Mouse (Mus musculus): ENCODE measurements around the gene Tekt3. TPM values are rescaled to one million over a fixed set of nuclear protein-coding genes. Genes with fewer than 3 reads are reported as not detected.

Gene Tekt3
- not detected in 2 replicates for polyA plus RNA-seq (2012; ENCODE audit: insufficient read depth, insufficient read length, missing spikeins)

- Histone ChIP-seq H3K4me3 (ENCODE audit: insufficient read depth, low read depth, low read length) (no peak within 1 kb of the TSS), H3K4me1 (ENCODE audit: control insufficient read depth, insufficient read depth, insufficient read length, low read length) (peaks cover 2% of the 10 kb centered on the region; the same call in 1 of the 2 replicates)
These were observed at the start of gene Tekt3 for GRCm38 (mm10) chr11:63061446-63061845. Tekt3 (plus strand) TSS chr11:63061654.

GRCm38 (mm10) chr11:63017327-63018082 lies 43.9 kb upstream of the Tekt3 start:
- Histone ChIP-seq H3K4me3 (ENCODE audit: insufficient read depth, low read depth, low read length) (no peak overlapping the region), H3K4me1 (ENCODE audit: control insufficient read depth, insufficient read depth, insufficient read length, low read length) (no peaks in the 10 kb centered on the region), H3K27ac (replicated peaks; ENCODE audit: low read depth, low read length) (no peak overlapping the region)

More at GRCm38 (mm10) chr11:63061446-63061845, at the start of gene Tekt3:
- H3K27ac ChIP-seq (replicated peaks; ENCODE audit: low read depth, low read length): no peak within 1 kb of the TSS

GRCm38 (mm10) chr11:63018083-63018622 lies 43.3 kb upstream of the Tekt3 start:
- Histone ChIP-seq H3K4me3 (ENCODE audit: insufficient read depth, low read depth, low read length) (no peak overlapping the region), H3K27ac (replicated peaks; ENCODE audit: low read depth, low read length) (no peak overlapping the region), H3K4me1 (ENCODE audit: control insufficient read depth, insufficient read depth, insufficient read length, low read length) (no peaks in the 10 kb centered on the region)

GRCm38 (mm10) chr11:63020633-63021032 lies 40.8 kb upstream of the Tekt3 start:
- no peaks in the 10 kb centered on the region for H3K4me1 ChIP-seq (ENCODE audit: control insufficient read depth, insufficient read depth, insufficient read length, low read length)
- peak overlapping the region; percentile 61 for H3K27ac ChIP-seq (replicated peaks; ENCODE audit: low read depth, low read length)
- no peak overlapping the region for H3K4me3 ChIP-seq (ENCODE audit: insufficient read depth, low read depth, low read length)

- Histone ChIP-seq H3K4me1 (ENCODE audit: control insufficient read depth, insufficient read depth, insufficient read length, low read length) (no peaks in the 10 kb centered on the region), H3K27ac (replicated peaks; ENCODE audit: low read depth, low read length) (peak overlapping the region; percentile 25; the same call in 1 of the 2 replicates), H3K4me3 (ENCODE audit: insufficient read depth, low read depth, low read length) (no peak overlapping the region)
These were observed 40.2 kb upstream of the Tekt3 start for GRCm38 (mm10) chr11:63021141-63021806.

- Histone ChIP-seq H3K27ac (replicated peaks; ENCODE audit: low read depth, low read length) (no peak overlapping the region), H3K4me1 (ENCODE audit: control insufficient read depth, insufficient read depth, insufficient read length, low read length) (no peaks in the 10 kb centered on the region), H3K4me3 (ENCODE audit: insufficient read depth, low read depth, low read length) (no peak overlapping the region)
These were observed 38.0 kb upstream of the Tekt3 start for GRCm38 (mm10) chr11:63023461-63023860.

GRCm38 (mm10) chr11:63024136-63024535 lies 37.3 kb upstream of the Tekt3 start:
- H3K27ac ChIP-seq (replicated peaks; ENCODE audit: low read depth, low read length): no peak overlapping the region
- H3K4me3 ChIP-seq (ENCODE audit: insufficient read depth, low read depth, low read length): no peak overlapping the region
- H3K4me1 ChIP-seq (ENCODE audit: control insufficient read depth, insufficient read depth, insufficient read length, low read length): no peaks in the 10 kb centered on the region

- H3K4me1 ChIP-seq (ENCODE audit: control insufficient read depth, insufficient read depth, insufficient read length, low read length): no peaks in the 10 kb centered on the region
- H3K27ac ChIP-seq (replicated peaks; ENCODE audit: low read depth, low read length): no peak overlapping the region
- no peak overlapping the region for H3K4me3 ChIP-seq (ENCODE audit: insufficient read depth, low read depth, low read length)
These were observed 36.0 kb upstream of the Tekt3 start for GRCm38 (mm10) chr11:63025476-63025875.

GRCm38 (mm10) chr11:63026651-63027141 lies 34.8 kb upstream of the Tekt3 start:
- Histone ChIP-seq H3K4me1 (ENCODE audit: control insufficient read depth, insufficient read depth, insufficient read length, low read length) (no peaks in the 10 kb centered on the region), H3K4me3 (ENCODE audit: insufficient read depth, low read depth, low read length) (no peak overlapping the region), H3K27ac (replicated peaks; ENCODE audit: low read depth, low read length) (0 out of 2 replicates have a peak overlapping the region, but pooled peaks have one; percentile 38)

- H3K4me1 ChIP-seq (ENCODE audit: control insufficient read depth, insufficient read depth, insufficient read length, low read length): no peaks in the 10 kb centered on the region
- H3K27ac ChIP-seq (replicated peaks; ENCODE audit: low read depth, low read length): no peak overlapping the region
- no peak overlapping the region for H3K4me3 ChIP-seq (ENCODE audit: insufficient read depth, low read depth, low read length)
These were observed 33.3 kb upstream of the Tekt3 start for GRCm38 (mm10) chr11:63028131-63028530.

GRCm38 (mm10) chr11:63029148-63029714 lies 32.2 kb upstream of the Tekt3 start:
- Histone ChIP-seq H3K4me1 (ENCODE audit: control insufficient read depth, insufficient read depth, insufficient read length, low read length) (no peaks in the 10 kb centered on the region), H3K4me3 (ENCODE audit: insufficient read depth, low read depth, low read length) (no peak overlapping the region), H3K27ac (replicated peaks; ENCODE audit: low read depth, low read length) (no peak overlapping the region)

- no peak overlapping the region for H3K27ac ChIP-seq (replicated peaks; ENCODE audit: low read depth, low read length)
These were observed 31.7 kb upstream of the Tekt3 start for GRCm38 (mm10) chr11:63029721-63030120.

GRCm38 (mm10) chr11:63035420-63036211 lies 25.8 kb upstream of the Tekt3 start:
- H3K27ac ChIP-seq (replicated peaks; ENCODE audit: low read depth, low read length): no peak overlapping the region
- no peaks in the 10 kb centered on the region for H3K4me1 ChIP-seq (ENCODE audit: control insufficient read depth, insufficient read depth, insufficient read length, low read length)
- no peak overlapping the region for H3K4me3 ChIP-seq (ENCODE audit: insufficient read depth, low read depth, low read length)

More at GRCm38 (mm10) chr11:63029721-63030120, 31.7 kb upstream of the Tekt3 start:
- no peaks in the 10 kb centered on the region for H3K4me1 ChIP-seq (ENCODE audit: control insufficient read depth, insufficient read depth, insufficient read length, low read length)
- no peak overlapping the region for H3K4me3 ChIP-seq (ENCODE audit: insufficient read depth, low read depth, low read length)

- H3K27ac ChIP-seq (replicated peaks; ENCODE audit: low read depth, low read length): no peak overlapping the region
- no peak overlapping the region for H3K4me3 ChIP-seq (ENCODE audit: insufficient read depth, low read depth, low read length)
These were observed 21.3 kb upstream of the Tekt3 start for GRCm38 (mm10) chr11:63040002-63040661.

More at GRCm38 (mm10) chr11:63040002-63040661, 21.3 kb upstream of the Tekt3 start:
- no peaks in the 10 kb centered on the region for H3K4me1 ChIP-seq (ENCODE audit: control insufficient read depth, insufficient read depth, insufficient read length, low read length)

All from brown adipose tissue, adult 24 weeks (tissue).